Mouse (Mus musculus) E14TG2a.4 (cell line): ENCODE measurements around the gene Eif2b2.

Experiments used
- CTCF ChIP-seq: conservative IDR thresholded peaks from 2 replicates; pipeline ENCODE4 v1.5.1; 2014; ENCODE audit warnings: low read length
- NANOG ChIP-seq: IDR thresholded peaks from 2 replicates; pipeline ENCODE4 v1.6.1; 2014; ENCODE audit warnings: borderline replicate concordance, low read length, mixed read lengths
- POU5F1 ChIP-seq: IDR thresholded peaks from 2 replicates; pipeline ENCODE4 v1.6.1; 2014; ENCODE audit warnings: low read length, borderline replicate concordance

- no peak for TF ChIP-seq CTCF
- no peak for TF ChIP-seq POU5F1
- no peak for TF ChIP-seq NANOG
These were observed 29.0 kb upstream of the Eif2b2 start for GRCm38 (mm10) chr12:85190290-85190689.
